Mouse (Mus musculus): ENCODE data around the gene Scrn2. TPM values are rescaled to one million over a fixed set of nuclear protein-coding genes. Genes with fewer than 3 reads are reported as not detected.

Gene Scrn2
- polyA plus RNA-seq, 1 experiment from 2014 or later: 8.6 TPM

DNA sequence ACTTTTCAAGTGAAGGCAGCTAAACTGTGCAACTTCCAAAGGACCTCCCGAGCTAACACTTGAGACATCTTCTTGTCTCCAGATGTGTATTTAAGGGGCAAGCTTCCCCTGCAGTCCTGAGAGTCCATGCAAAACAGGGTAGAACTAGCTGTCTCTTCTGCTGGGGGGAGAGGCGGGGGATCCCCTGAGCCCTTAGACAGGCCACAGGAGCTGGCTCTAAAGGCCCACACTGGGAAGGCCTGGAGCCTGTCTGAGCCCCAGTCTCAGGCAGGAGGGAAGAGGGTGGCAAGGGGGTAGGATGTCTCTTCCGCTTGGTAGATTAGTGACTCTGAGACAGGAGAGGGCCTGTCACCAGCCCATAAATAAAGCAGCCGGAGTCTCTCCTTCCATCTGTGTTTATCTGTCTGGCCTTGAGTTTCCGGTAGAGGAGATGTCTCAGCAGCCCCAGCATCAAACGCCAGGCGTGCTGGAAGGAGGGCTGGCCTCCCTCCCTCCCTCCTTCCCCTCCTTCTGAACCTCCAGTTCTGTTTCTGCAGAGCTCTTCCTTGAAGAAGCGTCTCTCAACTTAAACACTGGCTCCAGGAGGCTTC lies 36.9 kb upstream of the Scrn2 start:
- Histone ChIP-seq H3K4me1 (ENCODE audit: control insufficient read depth, insufficient read depth, low read length) (peaks cover 12% of the 10 kb centered on the region), H3K4me2 (ENCODE audit: low read depth, low read length) (no peak overlapping the region), H3K4me3 (ENCODE audit: low read depth, low read length) (no peak overlapping the region), H3K9ac (replicated peaks; ENCODE audit: low read depth, low read length) (no peak overlapping the region; the same call in 1 of the 2 replicates), H3K9me3 (ENCODE audit: control insufficient read depth, low read length) (no peaks in the 10 kb centered on the region), H3K36me3 (ENCODE audit: control insufficient read depth, insufficient read depth, low read length) (no peaks in the 10 kb centered on the region), H3K27me3 (ENCODE audit: control insufficient read depth, insufficient read depth, low read length) (no peaks in the 10 kb centered on the region), H3K27ac (ENCODE audit: low read depth, low read length) (no peak overlapping the region)
- no peak for ATAC-seq (ENCODE audit: low read depth)
- WGBS: 36% methylated on average over 8 of the region's 8 CpGs

GRCm38 (mm10) chr11:96995031-96995430 lies 34.7 kb upstream of the Scrn2 start:
- H3K4me3 ChIP-seq (ENCODE audit: low read depth, low read length): no peak overlapping the region
- H3K9me3 ChIP-seq (ENCODE audit: control insufficient read depth, low read length): no peaks in the 10 kb centered on the region
- H3K9ac ChIP-seq (replicated peaks; ENCODE audit: low read depth, low read length): no peak overlapping the region
- H3K4me2 ChIP-seq (ENCODE audit: low read depth, low read length): no peak overlapping the region
- no peaks in the 10 kb centered on the region for H3K36me3 ChIP-seq (ENCODE audit: control insufficient read depth, insufficient read depth, low read length)
- no peaks in the 10 kb centered on the region for H3K27me3 ChIP-seq (ENCODE audit: control insufficient read depth, insufficient read depth, low read length)
- 30% methylated on average over 5 of the region's 5 CpGs for WGBS
- ATAC-seq (ENCODE audit: low read depth): no peak
- H3K27ac ChIP-seq (ENCODE audit: low read depth, low read length): no peak overlapping the region
- peaks cover 7% of the 10 kb centered on the region for H3K4me1 ChIP-seq (ENCODE audit: control insufficient read depth, insufficient read depth, low read length)

GRCm38 (mm10) chr11:96995836-96996772 lies 33.6 kb upstream of the Scrn2 start:
- Histone ChIP-seq H3K9ac (replicated peaks; ENCODE audit: low read depth, low read length) (no peak overlapping the region), H3K36me3 (ENCODE audit: control insufficient read depth, insufficient read depth, low read length) (no peaks in the 10 kb centered on the region), H3K9me3 (ENCODE audit: control insufficient read depth, low read length) (no peaks in the 10 kb centered on the region), H3K4me3 (ENCODE audit: low read depth, low read length) (no peak overlapping the region), H3K4me1 (ENCODE audit: control insufficient read depth, insufficient read depth, low read length) (peaks cover 7% of the 10 kb centered on the region), H3K27ac (ENCODE audit: low read depth, low read length) (no peak overlapping the region), H3K27me3 (ENCODE audit: control insufficient read depth, insufficient read depth, low read length) (no peaks in the 10 kb centered on the region), H3K4me2 (ENCODE audit: low read depth, low read length) (no peak overlapping the region)
- no peak for ATAC-seq (ENCODE audit: low read depth)
- WGBS: 80% methylated on average over 15 of the region's 15 CpGs

DNA sequence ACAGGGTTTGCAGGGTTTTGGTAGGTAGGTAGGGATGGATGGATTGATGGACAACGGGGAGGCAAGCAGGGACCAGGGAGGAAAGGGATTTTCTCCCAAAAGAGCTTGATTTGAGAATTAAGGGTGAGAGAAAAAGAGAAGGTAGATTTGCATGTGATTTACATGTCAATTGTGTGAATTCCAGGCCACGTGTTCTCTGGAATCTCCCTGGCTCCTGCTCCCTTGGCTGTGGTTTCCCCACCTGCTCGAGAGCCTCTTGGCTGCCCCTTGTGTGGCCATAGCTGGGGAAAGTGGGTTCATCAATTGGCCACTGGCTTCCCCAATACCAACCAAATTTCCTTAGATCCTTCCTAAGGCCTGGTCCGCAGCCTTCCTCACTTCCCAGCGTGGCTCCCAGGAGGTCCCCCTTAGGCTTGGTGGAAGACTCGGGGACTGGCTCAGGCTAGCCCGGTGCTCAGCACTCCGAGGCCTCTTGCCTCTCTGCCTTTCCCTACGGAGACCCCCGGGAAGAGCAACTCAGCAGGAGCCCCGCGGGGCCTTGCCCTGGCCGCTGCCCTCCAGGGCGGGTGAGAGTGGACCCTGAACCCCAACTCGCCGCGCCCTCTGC lies 32.9 kb upstream of the Scrn2 start:
- Histone ChIP-seq H3K9me3 (ENCODE audit: control insufficient read depth, low read length) (no peaks in the 10 kb centered on the region), H3K27ac (ENCODE audit: low read depth, low read length) (no peak overlapping the region), H3K4me1 (ENCODE audit: control insufficient read depth, insufficient read depth, low read length) (peaks cover 7% of the 10 kb centered on the region), H3K4me3 (ENCODE audit: low read depth, low read length) (peak overlapping the region; percentile 25), H3K4me2 (ENCODE audit: low read depth, low read length) (peak overlapping the region; percentile 49), H3K36me3 (ENCODE audit: control insufficient read depth, insufficient read depth, low read length) (no peaks in the 10 kb centered on the region), H3K9ac (replicated peaks; ENCODE audit: low read depth, low read length) (peak overlapping the region; percentile 50), H3K27me3 (ENCODE audit: control insufficient read depth, insufficient read depth, low read length) (no peaks in the 10 kb centered on the region)
- no peak for ATAC-seq (ENCODE audit: low read depth)
- 7% methylated on average over 17 of the region's 17 CpGs for WGBS

- no peak for ATAC-seq (ENCODE audit: low read depth)
- H3K9me3 ChIP-seq (ENCODE audit: control insufficient read depth, low read length): no peaks in the 10 kb centered on the region
- H3K4me2 ChIP-seq (ENCODE audit: low read depth, low read length): peak overlapping the region; percentile 49
- no peak overlapping the region for H3K27ac ChIP-seq (ENCODE audit: low read depth, low read length)
- no peaks in the 10 kb centered on the region for H3K36me3 ChIP-seq (ENCODE audit: control insufficient read depth, insufficient read depth, low read length)
- 3% methylated on average over 30 of the region's 30 CpGs for WGBS
- H3K4me3 ChIP-seq (ENCODE audit: low read depth, low read length): peak overlapping the region; percentile 25
- H3K27me3 ChIP-seq (ENCODE audit: control insufficient read depth, insufficient read depth, low read length): no peaks in the 10 kb centered on the region
- peaks cover 7% of the 10 kb centered on the region for H3K4me1 ChIP-seq (ENCODE audit: control insufficient read depth, insufficient read depth, low read length)
- H3K9ac ChIP-seq (replicated peaks; ENCODE audit: low read depth, low read length): peak overlapping the region; percentile 50
Measured at GRCm38 (mm10) chr11:96997380-96997956, 32.3 kb upstream of the Scrn2 start.

DNA sequence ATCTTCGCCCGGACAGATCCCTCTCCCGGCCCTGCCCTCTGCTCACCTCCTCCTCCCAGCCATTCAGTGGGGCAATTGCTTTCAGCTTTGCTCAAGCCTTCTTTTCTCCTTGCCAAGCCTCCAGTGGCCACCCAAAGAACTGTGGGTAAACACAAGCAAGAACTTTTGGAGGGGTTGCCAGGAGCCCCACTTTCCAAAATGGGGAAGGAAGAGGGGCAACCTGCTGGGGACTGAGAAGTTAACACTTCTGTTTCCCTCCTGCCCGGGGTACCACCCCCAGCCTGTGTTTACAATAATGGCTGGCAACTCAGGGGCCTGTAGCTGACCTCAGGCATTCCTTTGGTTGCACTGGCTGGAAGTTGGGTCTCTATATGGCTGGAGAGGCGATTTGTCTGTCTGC lies 26.6 kb upstream of the Scrn2 start:
- no peak overlapping the region for H3K27ac ChIP-seq (ENCODE audit: low read depth, low read length)
- no peaks in the 10 kb centered on the region for H3K9me3 ChIP-seq (ENCODE audit: control insufficient read depth, low read length)
- ATAC-seq (ENCODE audit: low read depth): no peak
- WGBS: 21% methylated on average over 5 of the region's 5 CpGs
- H3K27me3 ChIP-seq (ENCODE audit: control insufficient read depth, insufficient read depth, low read length): no peaks in the 10 kb centered on the region
- H3K36me3 ChIP-seq (ENCODE audit: control insufficient read depth, insufficient read depth, low read length): no peaks in the 10 kb centered on the region
- H3K4me3 ChIP-seq (ENCODE audit: low read depth, low read length): no peak overlapping the region
- H3K4me1 ChIP-seq (ENCODE audit: control insufficient read depth, insufficient read depth, low read length): no peaks in the 10 kb centered on the region
- no peak overlapping the region for H3K4me2 ChIP-seq (ENCODE audit: low read depth, low read length)
- H3K9ac ChIP-seq (replicated peaks; ENCODE audit: low read depth, low read length): no peak overlapping the region

GRCm38 (mm10) chr11:97007093-97007794 lies 22.5 kb upstream of the Scrn2 start:
- WGBS: 80% methylated on average over 9 of the region's 9 CpGs
- no peaks in the 10 kb centered on the region for H3K27me3 ChIP-seq (ENCODE audit: control insufficient read depth, insufficient read depth, low read length)
- ATAC-seq (ENCODE audit: low read depth): no peak

GRCm38 (mm10) chr11:97009198-97009790 lies 20.4 kb upstream of the Scrn2 start:
- Histone ChIP-seq H3K9ac (replicated peaks; ENCODE audit: low read depth, low read length) (no peak overlapping the region), H3K27me3 (ENCODE audit: control insufficient read depth, insufficient read depth, low read length) (no peaks in the 10 kb centered on the region; the same call in 1 of the 2 replicates), H3K9me3 (ENCODE audit: control insufficient read depth, low read length) (no peaks in the 10 kb centered on the region), H3K4me3 (ENCODE audit: low read depth, low read length) (no peak overlapping the region), H3K4me2 (ENCODE audit: low read depth, low read length) (no peak overlapping the region), H3K27ac (ENCODE audit: low read depth, low read length) (no peak overlapping the region), H3K36me3 (ENCODE audit: control insufficient read depth, insufficient read depth, low read length) (no peaks in the 10 kb centered on the region), H3K4me1 (ENCODE audit: control insufficient read depth, insufficient read depth, low read length) (no peaks in the 10 kb centered on the region)
- no peak for ATAC-seq (ENCODE audit: low read depth)
- 58% methylated on average over 8 of the region's 8 CpGs for WGBS

More at GRCm38 (mm10) chr11:97007093-97007794, 22.5 kb upstream of the Scrn2 start:
- Histone ChIP-seq H3K9me3 (ENCODE audit: control insufficient read depth, low read length) (no peaks in the 10 kb centered on the region), H3K4me3 (ENCODE audit: low read depth, low read length) (no peak overlapping the region), H3K27ac (ENCODE audit: low read depth, low read length) (no peak overlapping the region), H3K9ac (replicated peaks; ENCODE audit: low read depth, low read length) (no peak overlapping the region), H3K4me2 (ENCODE audit: low read depth, low read length) (no peak overlapping the region), H3K36me3 (ENCODE audit: control insufficient read depth, insufficient read depth, low read length) (no peaks in the 10 kb centered on the region), H3K4me1 (ENCODE audit: control insufficient read depth, insufficient read depth, low read length) (no peaks in the 10 kb centered on the region)

Data from neural tube, embryonic 14.5 days (tissue).